8 mouse cellular contexts compared by ENCODE assay signal in genomic region chr10:79988506-79989271, GRCm38 (mm10). TPM values are rescaled to one million over a fixed set of nuclear protein-coding genes. Genes with fewer than 3 reads are reported as not detected.
DNase-seq lines count a peak whose midpoint lies in the region; ATAC-seq and TF ChIP-seq lines count a peak whose summit lies in the region.

Gene Cnn2, plus strand, starts transcription at chr10:79988584.

- H3K9ac ChIP-seq in embryonic facial prominence, embryonic 15.5 days: peak within 1 kb of the TSS; percentile 86
- H3K9ac ChIP-seq in heart, embryonic 16.5 days (ENCODE audit: low read length): peak within 1 kb of the TSS; percentile 95

- H3K36me3 ChIP-seq in embryonic facial prominence, embryonic 15.5 days: peaks cover 31% of the 10 kb centered on the region
- peaks cover 31% of the 10 kb centered on the region for H3K36me3 ChIP-seq in heart, embryonic 16.5 days (ENCODE audit: control insufficient read depth, insufficient read depth)
- H3K36me3 ChIP-seq in spleen, adult 2 months (ENCODE audit: control insufficient read depth, insufficient read depth, low read length): peaks cover 25% of the 10 kb centered on the region

- DNase-seq in gastrocnemius, adult 2 months: peak; percentile 78
- DNase-seq in gastrocnemius, adult 8-10 months (ENCODE audit: low spot score in 2 of 2): no peak
- DNase-seq in kidney, postnatal 14 days: peak; percentile 87
- peak in 1 of 2 experiments; percentile 72 for DNase-seq in spleen, adult 2 months (ENCODE audit: low read depth in 1 of 2, low spot score in 2 of 2)
- no peak for DNase-seq in layer of hippocampus, adult 11-12 months (ENCODE audit: low spot score)

- H3K9me3 ChIP-seq in embryonic facial prominence, embryonic 15.5 days (replicated peaks): no peaks in the 10 kb centered on the region
- H3K9me3 ChIP-seq in heart, embryonic 16.5 days (replicated peaks; ENCODE audit: control insufficient read depth, low read length): peaks cover 3% of the 10 kb centered on the region

- WGBS in embryonic facial prominence, embryonic 15.5 days: under 1% methylated on average over 58 of the region's 59 CpGs
- under 1% methylated on average over 59 of the region's 59 CpGs for WGBS in heart, embryonic 16.5 days
- under 1% methylated on average over 59 of the region's 59 CpGs for WGBS in spleen, adult 2 months

- H3K4me2 ChIP-seq in embryonic facial prominence, embryonic 15.5 days (replicated peaks): peak within 1 kb of the TSS; percentile 93
- H3K4me2 ChIP-seq in heart, embryonic 16.5 days (ENCODE audit: low read depth, low read length): peak within 1 kb of the TSS; percentile 81

- peaks cover 49% of the 10 kb centered on the region for H3K4me1 ChIP-seq in embryonic facial prominence, embryonic 15.5 days
- peaks cover 35% of the 10 kb centered on the region for H3K4me1 ChIP-seq in heart, embryonic 16.5 days (ENCODE audit: control insufficient read depth, insufficient read depth, low read length)
- H3K4me1 ChIP-seq in spleen, adult 2 months (ENCODE audit: control insufficient read depth, insufficient read depth, insufficient read length): peaks cover 25% of the 10 kb centered on the region

- no peak for TF ChIP-seq CTCF in gastrocnemius, adult 2 months (IDR thresholded peaks at IDR 0.05)
- no peak for TF ChIP-seq CTCF in spleen, adult 2 months (IDR thresholded peaks at IDR 0.05; ENCODE audit: extremely low read depth, insufficient read depth, insufficient read length, insufficient replicate concordance)

- H3K27ac ChIP-seq in gastrocnemius, adult 2 months: peak within 1 kb of the TSS; percentile 99
- peak within 1 kb of the TSS; percentile 99 for H3K27ac ChIP-seq in embryonic facial prominence, embryonic 15.5 days (replicated peaks)
- H3K27ac ChIP-seq in heart, embryonic 16.5 days (ENCODE audit: low read length): peak within 1 kb of the TSS; percentile 98
- H3K27ac ChIP-seq in spleen, adult 2 months (ENCODE audit: insufficient read depth, low read length): peak within 1 kb of the TSS; percentile 97

- intact Hi-C loops in gastrocnemius, adult 2 months (cut with DNase I): loop anchor here (5.0 kb wide), 1 partner anchor 64 kb away; no protein-coding TSS in a partner anchor

- H3K27me3 ChIP-seq in embryonic facial prominence, embryonic 15.5 days: no peaks in the 10 kb centered on the region
- H3K27me3 ChIP-seq in heart, embryonic 16.5 days (ENCODE audit: control insufficient read depth, insufficient read depth, low read length): no peaks in the 10 kb centered on the region
- H3K27me3 ChIP-seq in spleen, adult 2 months (ENCODE audit: control insufficient read depth, insufficient read depth, low read length): no peaks in the 10 kb centered on the region

- TF ChIP-seq POLR2A in spleen, adult 2 months (IDR thresholded peaks at IDR 0.05; ENCODE audit: low read depth, low read length): no peak

- H3K4me3 ChIP-seq in gastrocnemius, adult 2 months: peak within 1 kb of the TSS; percentile 88
- peak within 1 kb of the TSS; percentile 90 for H3K4me3 ChIP-seq in embryonic facial prominence, embryonic 15.5 days (replicated peaks)
- peak within 1 kb of the TSS; percentile 89 for H3K4me3 ChIP-seq in heart, embryonic 16.5 days (ENCODE audit: low read length)
- H3K4me3 ChIP-seq in spleen, adult 2 months (ENCODE audit: extremely low read depth, insufficient read depth, insufficient read length): peak within 1 kb of the TSS; percentile 80

- ATAC-seq in embryonic facial prominence, embryonic 15.5 days (ENCODE audit: insufficient number of reproducible peaks, low FRiP score, low TSS enrichment, low read depth): peak; percentile 25; the same call in 1 of the 2 replicates
- 0 out of 2 replicates have a peak, but pooled peaks have one; percentile 7 for ATAC-seq in heart, embryonic 16.5 days (replicated peaks; ENCODE audit: extremely low read depth, insufficient read depth, low FRiP score)
- no peak for ATAC-seq in megakaryocyte, adult 5-6 weeks (ENCODE audit: poor library complexity, severe bottlenecking)

RNA-seq across cellular contexts. Expression of gene Cnn2, which starts in this region (rescaled TPM):
- 1 to 10 TPM; 3.9 to 9.7 TPM for total RNA-seq in gastrocnemius, adult 2 months (2021)
- total RNA-seq in gastrocnemius, adult 8-10 months (2022): 1 to 10 TPM; 2.7 to 5.3 (median 4.3) TPM
- polyA plus RNA-seq in embryonic facial prominence, embryonic 15.5 days (2015; fragmentation: Nextera tagmentation; extraction: Ambion mirVana): 288 and 296 TPM in 2 replicates
- 218 and 255 TPM in 2 replicates for polyA plus RNA-seq in heart, embryonic 16.5 days (2015; fragmentation: Nextera tagmentation; extraction: Ambion mirVana)
- total RNA-seq in megakaryocyte, adult 5-6 weeks (2015): 174 and 175 TPM in 2 replicates
- 286 and 299 TPM in 2 replicates for total RNA-seq in megakaryocyte, adult 5-6 weeks (2017)
- 297 and 409 TPM in 2 replicates for polyA plus RNA-seq in spleen, adult 2 months (2012; rRNA removed)

Comparison
In these comparisons a context has a peak if more than half of its experiments do, and no peak if none do; other contexts are left out.
1. RNA of gene Cnn2 (total RNA-seq): 174 to 299 TPM in megakaryocyte, adult 5-6 weeks; 3.9 to 9.7 TPM in gastrocnemius, adult 2 months and 2.7 to 5.3 TPM in gastrocnemius, adult 8-10 months; every median in the first group is over 10 times any median in the second.
2. DNase-seq: peak in gastrocnemius, adult 2 months (single experiment) and kidney, postnatal 14 days (single experiment); none in gastrocnemius, adult 8-10 months (0 of 2) and layer of hippocampus, adult 11-12 months (single experiment).
3. Peak in every context shown above with its lines, with median percentiles within 50 percentile points of each other: H3K27ac ChIP-seq and H3K4me3 ChIP-seq.